Mouse (Mus musculus) small intestine, adult 2 months (tissue): Measurements from ENCODE around the gene Cant1.

Source experiments
- CTCF ChIP-seq: fragments of 200-500 bp; IDR thresholded peaks from 2 replicates; pipeline ENCODE4 v1.5.1; 2012; ENCODE audit warnings: low read depth, mild to moderate bottlenecking, control low read depth, inconsistent platforms, low read length, moderate library complexity, mixed read lengths; ENCODE audit not compliant: insufficient replicate concordance, insufficient read length; ENCODE audit errors: extremely low read depth
- POLR2A ChIP-seq: fragments of 200-500 bp; IDR thresholded peaks from 2 replicates; pipeline ENCODE4 v1.6.1; 2012; ENCODE audit warnings: low read depth, mild to moderate bottlenecking, control low read depth, inconsistent platforms, low read length, moderate library complexity

DNA sequence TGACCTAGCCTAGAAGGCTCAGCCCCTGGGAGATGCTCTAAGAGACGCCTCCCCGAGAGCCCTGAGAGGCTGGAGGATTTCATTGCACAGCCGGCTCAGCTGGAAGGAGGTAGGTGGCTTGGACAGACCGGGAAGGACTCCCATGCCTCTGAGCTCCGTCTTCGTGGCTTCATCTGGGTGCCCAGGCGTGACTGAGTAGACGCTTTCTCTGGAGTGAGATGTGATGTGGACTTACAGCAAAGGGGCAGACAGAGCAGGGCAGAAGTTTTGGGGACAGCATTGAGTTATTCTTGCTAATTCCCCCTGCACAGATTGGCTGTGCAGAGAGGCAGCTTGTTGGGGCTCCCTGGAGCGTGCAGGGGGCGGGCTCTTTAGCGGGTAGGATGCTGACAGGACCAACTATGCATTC, 9.6 kb upstream of the Cant1 start:
- TF ChIP-seq CTCF (no peak), POLR2A (no peak)
